Mouse (Mus musculus) midbrain, embryonic 13.5 days (tissue): ENCODE measurements around the gene Ang. TPM values are rescaled to one million over a fixed set of nuclear protein-coding genes. Genes with fewer than 3 reads are reported as not detected.

Source experiments
- ATAC-seq: fragments of 200-750 bp; cut with Nextera tagmentation; 2 replicates; pipeline ENCODE4 v1.8.0; 2017; ENCODE audit warnings: mild to moderate bottlenecking, moderate TSS enrichment, moderate library complexity
- H3K27ac ChIP-seq: fragments of 300-500 bp; sonication (generic); 2 replicates; pipeline ENCODE4 v1.5.1; 2015; ENCODE audit warnings: inconsistent platforms, mild to moderate bottlenecking, moderate library complexity
- H3K27me3 ChIP-seq: fragments of 300-500 bp; sonication (generic); 2 replicates; pipeline ENCODE4 v1.6.1; 2015; ENCODE audit warnings: mild to moderate bottlenecking, inconsistent platforms
- H3K36me3 ChIP-seq: fragments of 300-500 bp; sonication (generic); 2 replicates; pipeline ENCODE4 v1.6.1; 2015; ENCODE audit warnings: mild to moderate bottlenecking, inconsistent platforms
- H3K4me1 ChIP-seq: fragments of 300-500 bp; sonication (generic); replicated peaks from 2 replicates; pipeline ENCODE4 v1.6.1; 2015; ENCODE audit warnings: inconsistent platforms
- H3K4me2 ChIP-seq: fragments of 300-500 bp; sonication (generic); replicated peaks from 2 replicates; pipeline ENCODE4 v1.6.1; 2015; ENCODE audit warnings: moderate library complexity, mild to moderate bottlenecking, inconsistent platforms
- H3K4me3 ChIP-seq: fragments of 300-500 bp; sonication (generic); replicated peaks from 2 replicates; pipeline ENCODE4 v1.5.1; 2015; ENCODE audit warnings: mild to moderate bottlenecking, inconsistent platforms
- H3K9ac ChIP-seq: fragments of 300-500 bp; sonication (generic); replicated peaks from 2 replicates; pipeline ENCODE4 v1.6.1; 2015; ENCODE audit warnings: mild to moderate bottlenecking, inconsistent platforms
- H3K9me3 ChIP-seq: fragments of 300-500 bp; sonication (generic); 2 replicates; pipeline ENCODE4 v1.6.1; 2016; ENCODE audit warnings: mild to moderate bottlenecking, inconsistent platforms
- WGBS: fragments of 180-500 bp; shearing (Covaris S2); methylation state at CpG from one replicate; pipeline ENCODE4 v1.1.7; 2015; 5-methylcytosine and 5-hydroxymethylcytosine counted together
- polyA plus RNA-seq: library from polyadenylated mRNA; unstranded; fragments of >200 nt; fragmentation: Nextera tagmentation; extraction: Ambion mirVana; gene quantifications from 2 replicates; pipeline ENCODE4 v1.2.1, GENCODE M21; 2015

Gene Ang
- polyA plus RNA-seq = 2.2 and 2.6 TPM in 2 replicates

GRCm38 (mm10) chr14:51090921-51091900 lies at the start of gene Ang, which contains the start of gene Rnase4:
Gene Ang, plus strand, starts transcription at chr14:51091150.
Gene Rnase4, plus strand, starts transcription at chr14:51091077.
- peak; percentile 43 for ATAC-seq
- H3K4me1 ChIP-seq = peaks cover 16% of the 10 kb centered on the region
- WGBS = 9% methylated on average over 33 of the region's 33 CpGs
- H3K4me2 ChIP-seq = peak within 1 kb of the TSS; percentile 73
- H3K27ac ChIP-seq = peak within 1 kb of the TSS; percentile 71
- peak within 1 kb of the TSS; percentile 52 for H3K4me3 ChIP-seq
- H3K27me3 ChIP-seq = no peaks in the 10 kb centered on the region
- H3K36me3 ChIP-seq = no peaks in the 10 kb centered on the region
- peak within 1 kb of the TSS; percentile 60 for H3K9ac ChIP-seq
- H3K9me3 ChIP-seq = no peaks in the 10 kb centered on the region

GRCm38 (mm10) chr14:51041769-51042168 lies 49.2 kb upstream of the Ang start, which contains the start of gene Rnase9:
Gene Rnase9, minus strand, starts transcription at chr14:51041869.
- WGBS = 62% methylated on average over 6 of the region's 6 CpGs
- H3K4me3 ChIP-seq = no peak within 1 kb of the TSS
- no peaks in the 10 kb centered on the region for H3K4me1 ChIP-seq
- H3K27me3 ChIP-seq = no peaks in the 10 kb centered on the region
- no peak within 1 kb of the TSS for H3K9ac ChIP-seq
- H3K27ac ChIP-seq = no peak within 1 kb of the TSS
- no peak for ATAC-seq
- H3K36me3 ChIP-seq = no peaks in the 10 kb centered on the region
- no peak within 1 kb of the TSS for H3K4me2 ChIP-seq
- H3K9me3 ChIP-seq = no peaks in the 10 kb centered on the region

GRCm38 (mm10) chr14:51047846-51048245 lies 43.1 kb upstream of the Ang start:
- H3K4me1 ChIP-seq = no peaks in the 10 kb centered on the region
- no peaks in the 10 kb centered on the region for H3K36me3 ChIP-seq
- ATAC-seq = no peak
- H3K4me2 ChIP-seq = no peak overlapping the region
- no peaks in the 10 kb centered on the region for H3K27me3 ChIP-seq
- WGBS = 75% methylated on average over 5 of the region's 5 CpGs
- H3K9ac ChIP-seq = no peak overlapping the region
- no peak overlapping the region for H3K27ac ChIP-seq
- no peaks in the 10 kb centered on the region for H3K9me3 ChIP-seq
- no peak overlapping the region for H3K4me3 ChIP-seq

- Histone ChIP-seq H3K36me3 (no peaks in the 10 kb centered on the region), H3K4me3 (no peak within 1 kb of the TSS), H3K9me3 (no peaks in the 10 kb centered on the region), H3K27ac (no peak within 1 kb of the TSS), H3K4me1 (peaks cover 12% of the 10 kb centered on the region), H3K4me2 (no peak within 1 kb of the TSS), H3K27me3 (no peaks in the 10 kb centered on the region), H3K9ac (no peak within 1 kb of the TSS)
- 87% methylated on average over 2 of the region's 2 CpGs for WGBS
- no peak for ATAC-seq
Measured at GRCm38 (mm10) chr14:51050063-51050462, 40.9 kb upstream of the Ang start, which contains the start of gene Rnase11. Gene Rnase11, minus strand, starts transcription at chr14:51050163.

GRCm38 (mm10) chr14:51051941-51052340 lies 39.0 kb upstream of the Ang start:
- Histone ChIP-seq H3K27ac (no peak overlapping the region), H3K4me2 (no peak overlapping the region), H3K4me1 (peaks cover 12% of the 10 kb centered on the region), H3K9me3 (no peaks in the 10 kb centered on the region), H3K9ac (no peak overlapping the region), H3K4me3 (no peak overlapping the region), H3K36me3 (no peaks in the 10 kb centered on the region), H3K27me3 (no peaks in the 10 kb centered on the region)
- no peak for ATAC-seq
- WGBS = 74% methylated on average over 5 of the region's 5 CpGs

GRCm38 (mm10) chr14:51053176-51053575 lies 37.8 kb upstream of the Ang start:
- no peak overlapping the region for H3K9ac ChIP-seq
- no peaks in the 10 kb centered on the region for H3K36me3 ChIP-seq
- no peak overlapping the region for H3K4me2 ChIP-seq
- H3K27me3 ChIP-seq = no peaks in the 10 kb centered on the region
- 51% methylated on average over 5 of the region's 5 CpGs for WGBS
- peaks cover 12% of the 10 kb centered on the region for H3K4me1 ChIP-seq
- H3K4me3 ChIP-seq = no peak overlapping the region
- H3K27ac ChIP-seq = no peak overlapping the region
- H3K9me3 ChIP-seq = no peaks in the 10 kb centered on the region
- no peak for ATAC-seq

DNA sequence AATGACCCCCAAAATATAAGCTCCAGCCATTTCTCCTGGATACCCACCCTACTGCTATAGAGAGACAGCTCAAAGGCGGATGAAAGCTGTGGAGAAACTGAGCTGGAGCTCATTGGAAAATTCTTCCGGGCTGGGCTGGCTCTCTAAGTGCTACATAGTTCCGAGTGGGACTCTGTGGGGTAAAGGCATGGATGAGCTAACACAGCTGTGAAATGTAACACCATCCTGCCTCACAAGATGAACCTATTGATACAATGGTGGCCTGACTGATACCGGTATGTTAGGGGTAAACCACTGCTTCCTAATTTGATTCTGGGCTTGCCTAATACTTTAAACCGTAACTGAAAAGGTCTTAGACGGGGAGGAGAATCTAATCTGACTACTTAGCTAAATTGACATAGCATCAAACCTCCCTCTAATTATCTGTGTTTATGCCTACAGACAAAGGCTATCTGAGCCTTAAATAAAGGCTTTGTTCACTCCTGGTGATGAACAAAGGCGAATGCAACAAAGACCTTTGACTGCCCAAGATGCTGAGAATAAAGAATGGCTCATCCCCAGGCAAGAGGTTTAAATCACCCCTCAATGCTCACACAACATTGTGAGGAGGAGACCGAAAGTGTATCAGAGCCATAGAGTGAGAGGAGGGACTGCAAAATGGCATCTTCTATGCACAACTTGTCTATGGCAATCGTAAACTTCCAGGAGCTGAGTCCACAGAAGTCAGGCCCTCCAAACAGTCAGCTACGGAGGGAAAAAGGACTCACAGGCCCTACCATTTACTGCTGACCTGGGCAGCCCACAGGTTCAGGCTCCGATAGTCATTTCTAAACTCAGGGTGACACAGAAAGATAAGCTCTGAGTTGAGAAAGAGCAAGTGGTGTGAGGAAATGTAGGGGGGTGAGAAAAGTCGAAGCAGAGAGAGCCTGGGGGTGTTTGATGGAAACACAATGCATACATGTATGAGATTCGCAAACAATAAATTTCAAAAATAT lies 36.4 kb upstream of the Ang start:
- WGBS = 19% methylated on average over 13 of the region's 13 CpGs
- Histone ChIP-seq H3K36me3 (no peaks in the 10 kb centered on the region), H3K9me3 (no peaks in the 10 kb centered on the region), H3K4me2 (no peak overlapping the region), H3K9ac (no peak overlapping the region), H3K27me3 (no peaks in the 10 kb centered on the region), H3K4me1 (peaks cover 12% of the 10 kb centered on the region), H3K4me3 (no peak overlapping the region), H3K27ac (no peak overlapping the region)
- ATAC-seq = no peak

DNA sequence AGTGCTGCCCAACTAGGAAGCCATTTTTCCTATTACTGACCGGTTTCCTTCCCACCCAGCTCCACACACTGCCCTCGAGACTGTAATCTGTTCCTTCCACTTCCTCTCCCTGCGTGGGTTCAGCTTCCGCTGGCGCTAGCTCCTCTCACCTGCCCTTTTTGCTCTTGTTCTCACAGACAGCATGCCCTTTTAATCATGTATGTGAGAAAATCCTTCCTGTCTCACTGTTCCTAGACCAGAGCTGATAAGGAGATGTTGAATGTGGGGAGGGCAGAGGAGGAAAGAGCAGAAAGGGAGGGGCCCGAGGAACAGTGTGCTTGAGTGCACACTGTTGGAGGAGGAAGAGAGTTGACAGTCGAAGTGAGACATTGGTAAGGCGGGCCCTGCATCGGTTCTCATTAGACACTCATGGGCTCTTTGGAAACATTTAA lies 33.5 kb upstream of the Ang start, which contains the start of gene Rnase12:
TSS of gene Rnase12 (minus strand) at position 261 of the 431 bp plus-strand sequence.
- Histone ChIP-seq H3K27ac (no peak within 1 kb of the TSS), H3K27me3 (no peaks in the 10 kb centered on the region), H3K4me1 (peaks cover 15% of the 10 kb centered on the region), H3K9ac (no peak within 1 kb of the TSS), H3K36me3 (no peaks in the 10 kb centered on the region), H3K4me2 (no peak within 1 kb of the TSS), H3K9me3 (no peaks in the 10 kb centered on the region), H3K4me3 (no peak within 1 kb of the TSS)
- WGBS = 78% methylated on average over 9 of the region's 9 CpGs
- ATAC-seq = no peak

DNA sequence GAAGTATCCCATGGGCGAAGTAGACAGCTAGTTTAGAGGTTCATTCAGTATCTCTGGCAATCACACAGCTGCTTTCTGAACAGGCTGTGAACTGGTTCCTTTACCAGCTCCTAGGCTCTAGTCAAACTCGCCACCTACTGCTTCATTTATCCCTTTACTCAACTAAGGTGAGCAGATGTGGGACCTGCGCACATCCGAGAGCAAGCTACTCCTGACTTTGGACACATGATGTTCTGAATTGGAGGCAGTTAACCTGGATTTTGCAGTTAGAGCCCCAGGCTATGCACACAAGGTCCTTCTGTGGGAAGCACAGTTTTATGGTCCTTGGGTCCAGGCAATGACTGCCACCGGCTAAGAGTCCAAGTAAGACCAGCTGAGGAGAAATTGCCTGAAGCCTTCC lies 30.2 kb upstream of the Ang start:
- Histone ChIP-seq H3K4me1 (0 out of 2 replicates have a peak, but pooled peaks cover 10% of the 10 kb centered on the region), H3K9me3 (no peaks in the 10 kb centered on the region), H3K27ac (no peak overlapping the region), H3K36me3 (no peaks in the 10 kb centered on the region), H3K9ac (no peak overlapping the region), H3K27me3 (no peaks in the 10 kb centered on the region), H3K4me2 (no peak overlapping the region), H3K4me3 (no peak overlapping the region)
- no peak for ATAC-seq
- WGBS = 86% methylated on average over 5 of the region's 5 CpGs

- H3K4me2 ChIP-seq = no peak overlapping the region
- no peaks in the 10 kb centered on the region for H3K9me3 ChIP-seq
- no peak overlapping the region for H3K4me3 ChIP-seq
- no peaks in the 10 kb centered on the region for H3K27me3 ChIP-seq
- WGBS = 93% methylated on average over 5 of the region's 5 CpGs
- no peaks in the 10 kb centered on the region for H3K36me3 ChIP-seq
- peaks cover 12% of the 10 kb centered on the region; the same call in 1 of the 2 replicates for H3K4me1 ChIP-seq
- no peak for ATAC-seq
- H3K9ac ChIP-seq = no peak overlapping the region
- no peak overlapping the region for H3K27ac ChIP-seq
Measured at GRCm38 (mm10) chr14:51068956-51069355, 22.0 kb upstream of the Ang start.

GRCm38 (mm10) chr14:51069617-51070016 lies 21.3 kb upstream of the Ang start:
- no peak overlapping the region for H3K9ac ChIP-seq
- WGBS = 82% methylated on average over 2 of the region's 2 CpGs

More at GRCm38 (mm10) chr14:51069617-51070016, 21.3 kb upstream of the Ang start:
- Histone ChIP-seq H3K9me3 (no peaks in the 10 kb centered on the region), H3K4me1 (peaks cover 8% of the 10 kb centered on the region; the same call in 1 of the 2 replicates), H3K27me3 (no peaks in the 10 kb centered on the region), H3K4me3 (no peak overlapping the region), H3K27ac (no peak overlapping the region), H3K36me3 (no peaks in the 10 kb centered on the region), H3K4me2 (no peak overlapping the region)
- ATAC-seq = no peak
